Mouse (Mus musculus): Measurements from ENCODE around the gene Pde4d.

Pde4d gene

DNA sequence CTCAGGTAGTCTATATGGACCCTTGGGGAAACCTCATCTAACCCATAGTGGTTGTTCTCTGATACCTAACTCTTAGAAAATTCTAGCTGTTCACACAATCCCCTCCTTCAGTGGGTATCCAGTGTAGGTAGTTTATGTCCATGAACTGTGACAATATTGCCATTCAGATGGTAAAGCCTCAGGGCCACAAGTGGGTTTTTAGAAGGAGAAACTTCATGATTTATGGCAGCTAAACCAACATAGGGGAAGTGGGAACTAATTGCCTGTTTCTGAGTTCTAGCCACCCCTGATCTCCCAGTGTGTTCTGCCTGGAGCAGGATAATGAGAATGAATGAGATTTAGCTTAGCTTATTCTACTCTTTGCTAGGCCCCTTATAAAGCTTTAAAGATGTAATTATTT is 43.1 kb downstream of the Pde4d start:
- no peak for DNase-seq

GRCm38 (mm10) chr13:108494365-108494764 is 44.6 kb downstream of the Pde4d start:
- DNase-seq: no peak

DNA sequence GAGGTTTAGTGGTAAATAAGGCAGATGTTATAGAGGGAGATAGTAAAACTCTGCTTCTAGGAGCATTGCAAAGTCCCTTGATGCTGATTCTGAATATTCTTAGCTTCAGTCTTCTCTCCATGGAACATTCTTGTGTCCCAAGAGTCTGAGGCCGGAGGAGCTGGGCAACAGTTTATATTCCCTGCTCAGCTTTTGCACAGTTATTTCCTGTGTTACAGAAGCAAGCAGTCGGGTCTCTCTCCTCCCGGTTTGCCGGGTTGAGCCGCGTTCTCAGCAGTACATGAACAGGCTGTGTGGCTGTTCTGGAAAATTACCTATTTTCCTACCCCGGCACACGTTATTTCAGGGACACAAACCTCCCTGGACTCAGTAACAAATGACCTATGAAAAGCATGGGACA is 48.0 kb downstream of the Pde4d start:
- DNase-seq: peak; percentile 7

GRCm38 (mm10) chr13:108498247-108498743 is 48.5 kb downstream of the Pde4d start:
- DNase-seq: peak; percentile 7

DNA sequence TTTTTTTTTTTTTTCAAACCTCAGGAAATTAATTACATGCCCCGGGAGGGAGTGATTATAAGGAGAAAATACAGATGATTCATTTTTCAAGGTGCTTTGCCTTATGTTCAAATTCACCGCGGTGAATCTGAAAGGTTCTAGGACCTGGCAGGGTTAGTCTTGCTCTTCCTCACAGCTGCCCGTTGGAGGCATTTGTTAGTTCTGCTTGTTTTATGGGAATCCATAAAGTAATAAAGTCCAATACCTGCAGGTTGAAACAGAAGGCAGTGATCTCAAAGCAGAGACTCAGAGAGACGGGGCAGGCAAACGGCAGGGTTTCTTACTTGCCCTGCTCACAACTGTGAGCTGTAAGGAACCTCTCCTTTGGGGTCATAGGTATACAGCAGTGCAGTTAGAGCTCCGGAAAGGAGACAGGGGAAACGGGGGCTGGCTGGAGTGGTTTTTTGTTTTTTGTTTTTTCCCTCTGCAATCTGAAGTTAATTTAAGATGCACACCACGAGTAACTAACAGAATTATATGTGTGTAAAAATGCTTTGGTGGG is 49.1 kb downstream of the Pde4d start:
- DNase-seq: no peak

- no peak for DNase-seq
Measured at GRCm38 (mm10) chr13:108501386-108501785, 51.6 kb downstream of the Pde4d start.

GRCm38 (mm10) chr13:108524548-108524947 is 74.8 kb downstream of the Pde4d start:
- no peak for DNase-seq

- DNase-seq: no peak
Measured at GRCm38 (mm10) chr13:108524969-108525368, 75.2 kb downstream of the Pde4d start.

DNA sequence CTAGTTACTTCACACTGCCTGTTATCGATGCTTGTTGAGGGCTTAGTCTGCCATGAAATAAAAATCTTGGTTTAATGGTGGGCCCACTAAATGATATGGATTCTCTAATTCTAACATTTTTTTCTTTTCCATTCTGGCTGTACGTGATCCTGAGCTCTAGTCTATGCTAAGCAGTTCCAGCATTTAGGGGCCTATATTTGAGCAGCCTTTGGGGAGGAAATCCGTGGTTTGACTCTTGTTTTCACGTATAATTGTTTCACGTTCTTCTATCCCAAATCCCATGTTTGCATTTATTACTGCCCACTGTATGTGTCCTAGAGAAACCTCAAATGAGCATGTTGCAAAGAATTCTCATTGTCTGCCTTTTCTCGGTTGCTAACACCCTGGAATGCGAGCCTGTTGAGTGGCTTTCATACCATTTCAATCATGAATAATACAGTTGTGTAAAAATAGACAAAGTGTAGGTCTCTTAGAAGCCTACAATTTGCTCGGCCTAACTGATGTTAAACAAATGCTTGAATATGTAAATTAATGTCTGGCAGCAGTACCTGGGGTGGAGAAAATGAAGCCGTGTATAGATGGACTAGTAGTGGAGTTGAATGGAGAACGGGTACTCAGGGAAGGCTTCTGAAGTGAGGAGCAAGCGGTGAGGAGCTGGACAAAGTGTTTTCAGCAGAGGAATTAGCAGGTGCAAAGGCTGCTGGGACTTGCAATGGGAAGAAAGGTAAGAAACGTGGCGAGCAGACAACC is 76.7 kb downstream of the Pde4d start:
- no peak for DNase-seq

- no peak for DNase-seq
Measured at GRCm38 (mm10) chr13:108527090-108527770, 77.5 kb downstream of the Pde4d start.

- no peak for DNase-seq
Measured at GRCm38 (mm10) chr13:108528343-108528742, 78.6 kb downstream of the Pde4d start.

DNA sequence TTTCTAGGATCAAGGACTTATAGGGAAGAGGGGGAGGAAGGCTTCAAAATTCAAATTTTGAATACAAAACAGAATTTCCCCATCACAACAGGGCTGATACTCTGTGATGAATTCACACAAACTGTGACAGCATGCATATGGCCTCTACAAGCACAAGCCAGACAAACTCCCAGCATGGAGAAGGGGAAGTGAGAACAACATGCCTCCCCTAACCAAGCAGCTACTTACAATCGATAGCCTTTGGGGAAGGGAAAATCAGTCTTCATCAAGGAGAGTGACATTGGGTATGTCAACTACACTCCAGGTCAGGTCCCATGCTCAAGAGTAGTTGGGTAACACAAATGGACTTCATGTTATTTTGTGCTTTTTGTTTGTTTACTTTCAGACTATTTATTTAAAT is 83.1 kb downstream of the Pde4d start:
- DNase-seq: no peak

DNA sequence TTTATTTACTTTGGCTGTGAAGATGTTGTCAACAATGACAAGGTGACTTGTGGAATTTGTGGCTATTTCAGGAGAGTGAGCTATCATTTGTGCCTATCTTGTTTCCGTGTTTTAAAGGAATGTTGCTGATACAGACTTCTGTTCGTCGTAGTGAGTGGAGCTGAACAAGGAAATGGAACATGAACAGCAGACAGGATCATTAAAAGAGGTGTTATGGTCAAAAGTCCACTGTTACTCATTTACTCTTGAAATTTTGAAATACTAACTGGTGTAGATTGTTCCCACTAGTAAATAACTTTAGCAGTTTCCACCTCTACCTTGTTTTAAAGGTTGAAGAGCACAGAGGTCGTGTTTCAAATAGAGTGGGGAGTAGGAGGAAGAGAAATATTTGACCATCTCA is 86.7 kb downstream of the Pde4d start:
- DNase-seq: no peak

DNA sequence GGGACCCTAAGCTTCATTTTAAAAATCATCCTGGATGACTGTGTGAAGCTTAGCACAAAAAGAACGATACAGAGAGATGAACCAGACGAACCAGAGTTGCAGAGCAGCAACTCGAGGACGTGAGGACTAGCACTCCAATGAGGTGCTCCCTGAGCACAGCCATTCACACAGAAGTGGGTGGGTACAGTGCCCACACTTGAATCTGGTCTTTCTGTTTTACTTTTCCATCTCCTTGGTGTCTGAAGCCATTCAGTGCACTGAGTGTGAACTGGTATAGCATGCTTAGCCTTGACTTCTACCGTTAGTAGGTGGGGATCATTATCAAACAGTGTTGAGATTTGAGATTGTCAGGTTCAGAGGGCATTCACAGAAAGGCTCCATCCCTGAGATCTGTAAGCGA is 87.2 kb downstream of the Pde4d start:
- DNase-seq: no peak

GRCm38 (mm10) chr13:108538760-108539369 is 89.1 kb downstream of the Pde4d start:
- no peak for DNase-seq

DNA sequence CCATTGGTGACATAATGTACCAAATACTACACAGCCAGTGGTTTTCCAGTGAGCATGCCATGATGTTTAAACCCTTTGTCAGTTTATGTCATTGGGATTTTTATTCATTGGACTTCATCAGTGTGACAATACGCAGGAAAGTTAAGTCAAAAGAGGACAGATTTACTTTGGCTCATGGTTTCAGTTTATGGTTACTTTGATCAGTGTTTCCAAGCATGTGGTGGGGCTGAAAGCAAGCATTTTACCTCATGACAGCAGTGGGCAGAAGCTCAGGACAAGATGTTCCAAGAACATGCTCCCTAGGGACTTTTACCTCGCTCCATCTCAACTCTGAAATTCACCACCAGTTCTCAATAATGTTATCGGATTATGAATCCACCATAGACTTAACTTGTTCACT is 91.7 kb downstream of the Pde4d start:
- DNase-seq: no peak

- DNase-seq: peak; percentile 4
Measured at GRCm38 (mm10) chr13:108542342-108542761, 92.6 kb downstream of the Pde4d start.

- DNase-seq: no peak
Measured at GRCm38 (mm10) chr13:108552288-108552687, 102.5 kb downstream of the Pde4d start.

DNA sequence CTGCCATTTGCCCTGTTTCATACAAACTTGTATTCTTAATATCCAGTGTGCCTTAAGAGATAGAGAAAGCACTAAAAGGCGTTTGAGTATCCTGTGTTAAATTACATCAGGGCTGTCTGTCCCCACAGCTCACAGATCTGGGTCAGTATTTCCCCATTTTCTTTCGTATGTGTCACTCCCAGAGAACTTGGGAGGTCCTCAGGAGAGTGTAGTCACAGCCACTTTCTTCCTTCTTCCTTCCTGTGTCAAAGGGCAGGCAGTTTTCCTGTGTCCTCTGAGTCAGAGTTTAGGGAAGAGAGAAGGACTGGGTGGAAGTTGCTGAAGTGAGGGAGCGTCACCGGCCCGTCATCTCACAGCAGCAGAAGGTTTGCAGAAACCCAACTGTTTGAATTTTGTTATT is 103.2 kb downstream of the Pde4d start:
- DNase-seq: no peak

GRCm38 (mm10) chr13:108554901-108555300 is 105.2 kb downstream of the Pde4d start:
- no peak for DNase-seq

DNA sequence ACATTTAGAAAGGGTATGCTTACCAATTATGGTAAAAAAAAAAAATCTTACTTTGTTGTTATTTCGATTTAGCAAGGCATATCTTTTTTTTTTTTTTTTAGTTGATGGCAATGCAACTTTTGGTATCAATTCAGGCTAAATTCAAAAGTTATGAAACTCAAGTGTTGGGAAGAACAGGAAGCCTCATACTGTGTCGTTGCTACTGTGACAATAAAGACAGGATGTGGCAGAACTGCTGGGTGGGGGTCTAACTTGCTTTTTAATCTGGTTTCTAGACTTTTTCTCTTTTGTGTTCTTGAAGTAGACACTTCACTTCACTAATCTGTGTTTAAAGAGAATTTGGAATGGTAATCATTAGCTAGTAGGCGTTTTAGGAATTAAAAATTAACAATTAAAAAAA is 147.2 kb downstream of the Pde4d start:
- DNase-seq: no peak

DNA sequence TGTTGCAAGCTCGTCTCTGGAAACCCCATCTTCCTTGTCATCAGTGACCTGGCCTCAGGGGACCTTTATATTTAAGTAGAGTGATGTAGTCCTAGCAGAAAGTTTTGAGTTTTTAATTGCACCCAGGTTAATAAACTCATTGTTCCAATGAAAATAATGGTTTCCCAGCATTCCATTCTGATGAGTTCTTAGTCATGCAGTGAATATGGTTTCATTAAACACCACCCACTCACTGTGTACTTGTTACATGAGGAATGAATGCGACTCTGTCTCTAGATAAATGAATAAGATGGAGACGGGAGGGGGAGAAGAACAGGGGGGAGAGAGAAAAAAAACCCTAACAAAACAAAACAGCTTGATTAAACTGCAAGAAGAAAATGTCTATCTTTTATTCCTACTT is 148.9 kb downstream of the Pde4d start:
- DNase-seq: no peak

DNA sequence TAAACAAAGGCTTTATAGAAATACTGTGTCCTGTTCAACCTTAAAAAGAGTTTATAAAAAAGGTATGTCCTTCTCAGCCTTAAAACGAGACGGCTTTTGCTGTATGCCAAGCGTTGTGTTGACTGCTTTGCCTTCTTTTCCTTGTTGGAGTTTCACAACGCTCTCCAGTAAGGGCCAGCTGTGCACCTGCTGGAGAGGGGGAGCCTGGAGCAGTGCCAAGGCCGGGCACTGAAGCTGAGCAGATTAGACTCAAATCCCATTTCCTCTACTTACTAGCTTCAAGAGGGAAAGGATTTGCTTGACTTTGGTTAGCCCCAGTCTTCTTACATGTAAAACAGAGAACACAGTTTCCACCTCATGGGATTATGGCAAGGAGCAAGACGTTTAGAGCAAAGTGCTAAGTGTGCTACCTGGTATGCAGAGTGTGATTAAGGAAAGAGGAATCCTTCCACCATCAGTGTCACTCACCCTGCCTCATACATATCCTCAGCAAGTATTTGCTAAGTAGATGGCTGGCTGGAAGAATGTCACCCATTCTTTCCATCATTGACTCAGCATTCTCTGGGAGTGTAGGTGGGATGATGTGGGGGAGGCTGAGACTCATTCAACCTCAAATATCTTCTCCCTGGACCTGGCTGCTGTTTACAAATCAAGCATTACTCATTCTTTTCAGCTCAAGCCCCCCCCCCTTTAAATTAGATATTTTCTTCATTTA is 149.6 kb downstream of the Pde4d start:
- DNase-seq: peak; percentile 36

Measured in lung, postnatal 14 days (tissue).